Mouse (Mus musculus) MEL (cell line): ENCODE results near the gene Cfap58.

Experiments
- CTCF ChIP-seq, 3 experiments: IDR thresholded peaks in 2 of 3; conservative IDR thresholded peaks in 1 of 3; 2 replicates each; pipeline ENCODE4 v1.5.1; 2011 to 2012; ENCODE audit warnings: low read length in 3 of 3, low read depth in 2 of 3, mild to moderate bottlenecking in 2 of 3, improper control_type of control experiment in 1 of 3, inconsistent platforms in 1 of 3, mixed read lengths in 1 of 3, moderate library complexity in 1 of 3; ENCODE audit not compliant: control insufficient read depth in 1 of 3, insufficient read depth in 1 of 3, poor library complexity in 1 of 3, severe bottlenecking in 1 of 3
- ELF1 ChIP-seq: IDR thresholded peaks from 2 replicates; pipeline ENCODE4 v1.6.1; 2014; ENCODE audit warnings: low read depth, mild to moderate bottlenecking, inconsistent platforms, low read length, improper control_type of control experiment, moderate library complexity
- ETS1 ChIP-seq: IDR thresholded peaks from 2 replicates; pipeline ENCODE4 v1.6.1; 2012; ENCODE audit warnings: low read depth, mild to moderate bottlenecking, inconsistent platforms, low read length, improper control_type of control experiment, moderate library complexity
- GATA1 ChIP-seq: IDR thresholded peaks from 2 replicates; pipeline ENCODE4 v1.6.1; 2011; ENCODE audit warnings: low read depth, low read length, improper control_type of control experiment
- MAZ ChIP-seq: IDR thresholded peaks from 2 replicates; pipeline ENCODE4 v1.6.1; 2012; ENCODE audit warnings: low read depth, mild to moderate bottlenecking, inconsistent platforms, low read length, improper control_type of control experiment
- MYC ChIP-seq: IDR thresholded peaks from 2 replicates; pipeline ENCODE4 v1.6.1; 2011; ENCODE audit warnings: low read depth, mild to moderate bottlenecking, low read length, improper control_type of control experiment, moderate library complexity
- POLR2A ChIP-seq, 2 experiments: IDR thresholded peaks; 2 replicates each; pipeline ENCODE4 v1.6.1; 2011 to 2012; ENCODE audit warnings: low read length in 2 of 2, mild to moderate bottlenecking in 2 of 2, control low read depth in 1 of 2, improper control_type of control experiment in 1 of 2, low read depth in 1 of 2, moderate library complexity in 1 of 2; ENCODE audit not compliant: control insufficient read depth in 1 of 2, insufficient read depth in 1 of 2, poor library complexity in 1 of 2
- SIN3A ChIP-seq: IDR thresholded peaks from 2 replicates; pipeline ENCODE4 v1.6.1; 2012; ENCODE audit warnings: low read length, improper control_type of control experiment, inconsistent platforms
- TCF12 ChIP-seq: IDR thresholded peaks from 2 replicates; pipeline ENCODE4 v1.6.1; 2014; ENCODE audit warnings: low read depth, mild to moderate bottlenecking, inconsistent platforms, low read length, improper control_type of control experiment, moderate library complexity

- TF ChIP-seq ELF1 (no peak), POLR2A (IDR thresholded peaks at IDR 0.05; ENCODE audit: control insufficient read depth in 1 of 2, insufficient read depth in 1 of 2, low read depth in 1 of 2, low read length in 2 of 2, poor library complexity in 1 of 2) (no peak), GATA1 (no peak), CTCF (IDR thresholded peaks at IDR 0.05 in 2 of 3, conservative IDR thresholded peaks at IDR 0.05 in 1 of 3; ENCODE audit: control insufficient read depth in 1 of 3, insufficient read depth in 1 of 3, low read depth in 2 of 3, low read length in 3 of 3, poor library complexity in 1 of 3, severe bottlenecking in 1 of 3) (no peak), SIN3A (no peak), MAZ (no peak), MYC (no peak), ETS1 (no peak), TCF12 (no peak)
These were observed 11.7 kb upstream of the Cfap58 start for GRCm38 (mm10) chr19:47925819-47926218.
